Mouse (Mus musculus) thymus, adult 2 months (tissue): Measurements from ENCODE around the gene Msi2.

Experiments
- CTCF ChIP-seq: fragments of 200-500 bp; IDR thresholded peaks from 2 replicates; pipeline ENCODE4 v1.5.1; 2012; ENCODE audit warnings: mild to moderate bottlenecking, control low read depth, low read length, moderate library complexity, borderline replicate concordance; ENCODE audit not compliant: control insufficient read depth, poor library complexity, insufficient read depth; ENCODE audit errors: extremely low read depth
- POLR2A ChIP-seq: fragments of 200-500 bp; IDR thresholded peaks from 2 replicates; pipeline ENCODE4 v1.6.1; 2012; ENCODE audit warnings: mild to moderate bottlenecking, low read length, control low read depth, moderate library complexity; ENCODE audit not compliant: control insufficient read depth, poor library complexity, insufficient read depth; ENCODE audit errors: extremely low read depth

- TF ChIP-seq POLR2A (no peak), CTCF (no peak)
These were observed 363.5 kb downstream of the Msi2 start for GRCm38 (mm10) chr11:88354771-88355170.
